Mouse (Mus musculus) CH12.LX (cell line): Measurements from ENCODE around the gene Sned1. TPM values are rescaled to one million over a fixed set of nuclear protein-coding genes. Genes with fewer than 3 reads are reported as not detected.

Source experiments
- DNase-seq: peaks from one replicate; pipeline ENCODE4 v3.0.0-alpha.2; 2013; ENCODE audit errors: extremely low read depth
- H3K27ac ChIP-seq: 2 replicates; pipeline ENCODE4 v1.5.1; 2012; ENCODE audit warnings: low read depth, mild to moderate bottlenecking, control low read depth, moderate library complexity; ENCODE audit not compliant: insufficient read depth
- H3K27me3 ChIP-seq: replicated peaks from 2 replicates; pipeline ENCODE3; 2012; ENCODE audit warnings: inconsistent platforms
- H3K36me3 ChIP-seq, 2 experiments: replicated peaks in 1 of 2; 2 replicates each; pipeline versions ENCODE3 to v1.6.1; 2012; ENCODE audit warnings: inconsistent platforms in 1 of 2, low read length in 1 of 2, mild to moderate bottlenecking in 1 of 2, mixed read lengths in 1 of 2, moderate library complexity in 1 of 2; ENCODE audit not compliant: control insufficient read depth in 1 of 2, insufficient read depth in 1 of 2
- H3K4me1 ChIP-seq, 2 experiments: 2 replicates each; pipeline ENCODE4 v1.6.1; 2012; ENCODE audit warnings: inconsistent platforms in 1 of 2, moderate library complexity in 1 of 2; ENCODE audit not compliant: insufficient read depth in 2 of 2, control insufficient read depth in 1 of 2
- H3K4me2 ChIP-seq: 2 replicates; pipeline ENCODE4 v1.6.1; 2012; ENCODE audit warnings: low read depth, mild to moderate bottlenecking, control low read depth; ENCODE audit not compliant: poor library complexity, insufficient read depth, severe bottlenecking
- H3K4me3 ChIP-seq, 3 experiments: fragments of 150-350 bp in 1 of 3; sonication (generic) in 1 of 3; replicated peaks in 1 of 3; 2 replicates each; pipeline versions ENCODE3 to v1.5.1; 2011 to 2012; ENCODE audit warnings: low read depth in 2 of 3, low read length in 2 of 3, mild to moderate bottlenecking in 2 of 3, moderate library complexity in 2 of 3, control low read depth in 1 of 3, improper control_type of control experiment in 1 of 3, inconsistent platforms in 1 of 3, mixed read lengths in 1 of 3; ENCODE audit not compliant: poor library complexity in 1 of 3
- H3K79me2 ChIP-seq: replicated peaks from 2 replicates; pipeline ENCODE4 v1.6.1; 2012; ENCODE audit warnings: mild to moderate bottlenecking, moderate library complexity; ENCODE audit not compliant: control insufficient read depth, poor library complexity, insufficient read depth, severe bottlenecking; ENCODE audit errors: extremely low read depth
- H3K9ac ChIP-seq: 2 replicates; pipeline ENCODE4 v1.6.1; 2012; ENCODE audit warnings: low read depth, mild to moderate bottlenecking, control low read depth, moderate library complexity; ENCODE audit not compliant: insufficient read depth
- H3K9me3 ChIP-seq: replicated peaks from 2 replicates; pipeline ENCODE3; 2012; ENCODE audit warnings: low read length, inconsistent platforms, mixed read lengths
- CHD1 ChIP-seq: IDR thresholded peaks from 2 replicates; pipeline ENCODE4 v1.6.1; 2012; ENCODE audit warnings: low read depth, low read length, improper control_type of control experiment, inconsistent platforms
- E2F4 ChIP-seq: IDR thresholded peaks from 2 replicates; pipeline ENCODE4 v1.6.1; 2011; ENCODE audit warnings: low read depth, low read length, improper control_type of control experiment; ENCODE audit not compliant: insufficient replicate concordance
- ELF1 ChIP-seq: IDR thresholded peaks from 2 replicates; pipeline ENCODE4 v1.6.1; 2014; ENCODE audit warnings: low read depth, mild to moderate bottlenecking, inconsistent platforms, low read length, improper control_type of control experiment
- HCFC1 ChIP-seq: IDR thresholded peaks from 2 replicates; pipeline ENCODE4 v1.6.1; 2012; ENCODE audit warnings: low read depth, mild to moderate bottlenecking, inconsistent platforms, low read length, improper control_type of control experiment
- IRF4 ChIP-seq: IDR thresholded peaks from 2 replicates; pipeline ENCODE4 v1.6.1; 2014; ENCODE audit warnings: low read depth, mild to moderate bottlenecking, inconsistent platforms, low read length, improper control_type of control experiment
- JUN ChIP-seq: IDR thresholded peaks from 2 replicates; pipeline ENCODE4 v1.6.1; 2011; ENCODE audit warnings: low read depth, mild to moderate bottlenecking, low read length, improper control_type of control experiment, moderate library complexity; ENCODE audit not compliant: insufficient read depth
- JUND ChIP-seq: conservative IDR thresholded peaks from 2 replicates; pipeline ENCODE4 v1.6.1; 2011; ENCODE audit warnings: low read depth, low read length, improper control_type of control experiment
- KAT2A ChIP-seq: IDR thresholded peaks from 2 replicates; pipeline ENCODE4 v1.6.1; 2012; ENCODE audit warnings: low read length, improper control_type of control experiment, inconsistent platforms; ENCODE audit not compliant: insufficient replicate concordance
- MAX ChIP-seq: IDR thresholded peaks from 2 replicates; pipeline ENCODE4 v1.6.1; 2011; ENCODE audit warnings: low read length, improper control_type of control experiment
- MAZ ChIP-seq: IDR thresholded peaks from 2 replicates; pipeline ENCODE4 v1.6.1; 2012; ENCODE audit warnings: low read depth, mild to moderate bottlenecking, inconsistent platforms, low read length, improper control_type of control experiment, moderate library complexity
- NELFE ChIP-seq: IDR thresholded peaks from 2 replicates; pipeline ENCODE4 v1.6.1; 2011; ENCODE audit warnings: low read depth, low read length, improper control_type of control experiment
- PAX5 ChIP-seq: IDR thresholded peaks from 2 replicates; pipeline ENCODE4 v1.6.1; 2012; ENCODE audit warnings: low read length, inconsistent platforms, mixed read lengths
- POLR2A ChIP-seq: IDR thresholded peaks from 2 replicates; pipeline ENCODE4 v1.6.1; 2011; ENCODE audit warnings: low read depth, mild to moderate bottlenecking, improper control_type of control experiment, low read length
- SMC3 ChIP-seq: IDR thresholded peaks from 2 replicates; pipeline ENCODE4 v1.6.1; 2011; ENCODE audit warnings: low read depth, low read length, improper control_type of control experiment
- TBP ChIP-seq: conservative IDR thresholded peaks from 2 replicates; pipeline ENCODE4 v1.6.1; 2011; ENCODE audit warnings: low read depth, low read length, improper control_type of control experiment
- TCF12 ChIP-seq: IDR thresholded peaks from 2 replicates; pipeline ENCODE4 v1.6.1; 2014; ENCODE audit warnings: low read depth, mild to moderate bottlenecking, inconsistent platforms, low read length, improper control_type of control experiment
- UBTF ChIP-seq: IDR thresholded peaks from 2 replicates; pipeline ENCODE4 v1.6.1; 2012; ENCODE audit warnings: low read depth, mild to moderate bottlenecking, inconsistent platforms, low read length, improper control_type of control experiment, moderate library complexity
- USF2 ChIP-seq: conservative IDR thresholded peaks from 2 replicates; pipeline ENCODE4 v1.6.1; 2011; ENCODE audit warnings: low read depth, low read length, improper control_type of control experiment
- ZC3H11A ChIP-seq: IDR thresholded peaks from 2 replicates; pipeline ENCODE4 v1.6.1; 2012; ENCODE audit warnings: low read depth, mild to moderate bottlenecking, inconsistent platforms, low read length, improper control_type of control experiment
- ZMIZ1 ChIP-seq: IDR thresholded peaks from 2 replicates; pipeline ENCODE4 v1.6.1; 2012; ENCODE audit warnings: low read depth, mild to moderate bottlenecking, inconsistent platforms, low read length, improper control_type of control experiment
- dilution Hi-C: fragments of 300-500 bp; cut with MboI; formaldehyde crosslinking; loops from 2 replicates; pipeline ENCODE4 v1.14.3; 2020; ENCODE audit warnings: low sequenced_read_pairs; ENCODE audit not compliant: extremely low pct_unique_long_range_greater_than_20kb, extremely low pct_ligation_motif_present
- in situ Hi-C: fragments of 300-500 bp; cut with MboI; formaldehyde crosslinking; loops from 3 replicates; pipeline ENCODE4 v1.14.3; 2019; ENCODE audit warnings: low sequenced_read_pairs, low pct_ligation_motif_present, low pct_unique_long_range_greater_than_20kb, mixed read lengths
- polyA plus RNA-seq: library from polyadenylated mRNA; unstranded; fragments of >175 nt; gene quantifications from 2 replicates; pipeline ENCODE4 v1.2.1, GENCODE M21; 2012; ENCODE audit warnings: low read depth; ENCODE audit not compliant: insufficient read length
- total RNA-seq, 2 experiments: library from RNA; depleted of rRNA; stranded (reverse); fragments of 300-350 nt in 1 of 2; fragments of >200 nt in 1 of 2; gene quantifications; 2 replicates each; pipeline ENCODE4 v1.2.3; 2012 to 2014

The Sned1 gene
- total and polyA plus RNA-seq, 3 experiments: 0.52 to 1.1 (median 0.59) TPM

- H3K4me2 ChIP-seq: no peak overlapping the region
- TF ChIP-seq ELF1 (no peak), TBP (no peak), KAT2A (no peak), E2F4 (no peak), IRF4 (no peak), JUND (no peak), ZC3H11A (no peak), POLR2A (no peak), UBTF (no peak), SMC3 (no peak), CHD1 (no peak), USF2 (no peak), MAZ (no peak), PAX5 (no peak), ZMIZ1 (no peak)
- no peak overlapping the region for H3K4me3 ChIP-seq
- H3K4me1 ChIP-seq: peaks cover 5 to 17% of the 10 kb centered on the region in 2 experiments
- H3K9me3 ChIP-seq: no peaks in the 10 kb centered on the region
- H3K79me2 ChIP-seq: peaks cover 22% of the 10 kb centered on the region
- dilution Hi-C loops: no loop called here
- no peak overlapping the region for H3K27ac ChIP-seq
- in situ Hi-C loops: no loop called here
- no peaks in the 10 kb centered on the region for H3K27me3 ChIP-seq
- H3K36me3 ChIP-seq: peaks cover 45 to 68% of the 10 kb centered on the region in 2 experiments
- no peak overlapping the region for H3K9ac ChIP-seq
- DNase-seq: no peak
Observed at GRCm38 (mm10) chr1:93347176-93347575, 111.5 kb downstream of the Sned1 start.

GRCm38 (mm10) chr1:93349701-93350100, 114.1 kb downstream of the Sned1 start:
- Histone ChIP-seq H3K4me2 (no peak overlapping the region), H3K27me3 (no peaks in the 10 kb centered on the region), H3K9me3 (no peaks in the 10 kb centered on the region), H3K79me2 (peaks cover 12% of the 10 kb centered on the region), H3K4me1 (peaks cover 3 to 11% of the 10 kb centered on the region in 2 experiments; a peak in 3 of 4 replicates), H3K36me3 (peaks cover 65 to 92% of the 10 kb centered on the region in 2 experiments), H3K9ac (no peak overlapping the region), H3K27ac (no peak overlapping the region), H3K4me3 (no peak overlapping the region)
- dilution Hi-C loops (no loop called here), in situ Hi-C loops (no loop called here)
- DNase-seq: no peak
- no peak for TF ChIP-seq KAT2A
- no peak for TF ChIP-seq PAX5
- TF ChIP-seq TCF12: no peak
- TF ChIP-seq TBP: no peak
- TF ChIP-seq POLR2A: no peak
- no peak for TF ChIP-seq JUN
- TF ChIP-seq SMC3: no peak
- TF ChIP-seq IRF4: no peak
- TF ChIP-seq HCFC1: no peak
- TF ChIP-seq NELFE: no peak
- no peak for TF ChIP-seq MAX
- TF ChIP-seq ELF1: no peak

Other genes starting within 250 kb of the Sned1 start
- gene Aqp12, start 229.5 kb upstream of the Sned1 start, total RNA-seq (2012; rRNA removed): not detected in 2 replicates
- gene Aqp12, start 229.5 kb upstream of the Sned1 start, total RNA-seq (2014; rRNA removed): not detected in 2 replicates
- not detected in 2 replicates for gene Aqp12, start 229.5 kb upstream of the Sned1 start, polyA plus RNA-seq
- 0.17 and 0.25 TPM in 2 replicates for gene Kif1a, start 133.9 kb upstream of the Sned1 start, total RNA-seq (2012; rRNA removed)
- 0.11 and 0.17 TPM in 2 replicates for gene Kif1a, start 133.9 kb upstream of the Sned1 start, total RNA-seq (2014; rRNA removed)
- 0.61 and 0.93 TPM in 2 replicates for gene Kif1a, start 133.9 kb upstream of the Sned1 start, polyA plus RNA-seq
- not detected in 2 replicates for gene Agxt, start 100.6 kb upstream of the Sned1 start, total RNA-seq (2012; rRNA removed)
- gene Agxt, start 100.6 kb upstream of the Sned1 start, total RNA-seq (2014; rRNA removed): not detected in 2 replicates
- gene Agxt, start 100.6 kb upstream of the Sned1 start, polyA plus RNA-seq: not detected in 2 replicates
- 0.08 TPM in 1 of 2 replicates, not detected in the other for gene 2310007B03Rik, start 74.9 kb upstream of the Sned1 start, total RNA-seq (2012; rRNA removed)
- not detected in 2 replicates for gene 2310007B03Rik, start 74.9 kb upstream of the Sned1 start, total RNA-seq (2014; rRNA removed)
- gene 2310007B03Rik, start 74.9 kb upstream of the Sned1 start, polyA plus RNA-seq: 0.11 TPM in 1 of 2 replicates, not detected in the other
- gene Crocc2, start 67.1 kb upstream of the Sned1 start, total RNA-seq (2012; rRNA removed): not detected in 2 replicates
- not detected in 2 replicates for gene Crocc2, start 67.1 kb upstream of the Sned1 start, total RNA-seq (2014; rRNA removed)
- not detected in 2 replicates for gene Crocc2, start 67.1 kb upstream of the Sned1 start, polyA plus RNA-seq
- 25.6 and 27.9 TPM in 2 replicates for gene Mterf4, start 70.1 kb downstream of the Sned1 start, total RNA-seq (2012; rRNA removed)
- 40.0 and 40.6 TPM in 2 replicates for gene Mterf4, start 70.1 kb downstream of the Sned1 start, total RNA-seq (2014; rRNA removed)
- 26.6 and 31.1 TPM in 2 replicates for gene Mterf4, start 70.1 kb downstream of the Sned1 start, polyA plus RNA-seq
- gene Ppp1r7, start 107.0 kb downstream of the Sned1 start, total RNA-seq (2012; rRNA removed): 13.6 and 22.7 TPM in 2 replicates
- gene Ppp1r7, start 107.0 kb downstream of the Sned1 start, total RNA-seq (2014; rRNA removed): 17.3 and 21.2 TPM in 2 replicates
- 62.6 and 92.9 TPM in 2 replicates for gene Ppp1r7, start 107.0 kb downstream of the Sned1 start, polyA plus RNA-seq
- 15.8 and 18.0 TPM in 2 replicates for gene Pask, start 107.6 kb downstream of the Sned1 start, total RNA-seq (2012; rRNA removed)
- gene Pask, start 107.6 kb downstream of the Sned1 start, total RNA-seq (2014; rRNA removed): 11.7 and 13.4 TPM in 2 replicates
- gene Pask, start 107.6 kb downstream of the Sned1 start, polyA plus RNA-seq: 10.2 and 10.8 TPM in 2 replicates
- 0.08 and 0.21 TPM in 2 replicates for gene Ano7, start 138.1 kb downstream of the Sned1 start, total RNA-seq (2012; rRNA removed)
- not detected in 2 replicates for gene Ano7, start 138.1 kb downstream of the Sned1 start, total RNA-seq (2014; rRNA removed)
- 0.31 and 0.56 TPM in 2 replicates for gene Ano7, start 138.1 kb downstream of the Sned1 start, polyA plus RNA-seq
- gene Hdlbp, start 243.0 kb downstream of the Sned1 start, total RNA-seq (2012; rRNA removed): 114 and 117 TPM in 2 replicates
- gene Hdlbp, start 243.0 kb downstream of the Sned1 start, total RNA-seq (2014; rRNA removed): 103 and 106 TPM in 2 replicates
- 178 and 179 TPM in 2 replicates for gene Hdlbp, start 243.0 kb downstream of the Sned1 start, polyA plus RNA-seq